Mouse (Mus musculus) heart, adult 2 months (tissue): Measurements from ENCODE around the gene Pappa. TPM values are rescaled to one million over a fixed set of nuclear protein-coding genes. Genes with fewer than 3 reads are reported as not detected.

Source experiments
- DNase-seq, 2 experiments: peaks; one replicate each; pipeline ENCODE4 v3.0.0; 2021
- H3K27ac ChIP-seq: fragments of 200-600 bp; 2 replicates; pipeline ENCODE4 v1.8.1; 2022
- H3K27me3 ChIP-seq: fragments of 200-500 bp; 2 replicates; pipeline ENCODE4 v1.6.1; 2012; ENCODE audit warnings: mild to moderate bottlenecking, low read length, inconsistent platforms, mixed read lengths; ENCODE audit not compliant: control insufficient read depth, insufficient read depth
- H3K36me3 ChIP-seq: fragments of 200-500 bp; 2 replicates; pipeline ENCODE4 v1.6.1; 2012; ENCODE audit warnings: low read length, inconsistent platforms; ENCODE audit not compliant: control insufficient read depth, insufficient read depth
- H3K4me1 ChIP-seq: fragments of 200-500 bp; 2 replicates; pipeline ENCODE4 v1.6.1; 2011; ENCODE audit warnings: low read length; ENCODE audit not compliant: control insufficient read depth, insufficient read depth
- H3K4me3 ChIP-seq: fragments of 200-600 bp; 2 replicates; pipeline ENCODE4 v1.8.1; 2022
- H3K79me2 ChIP-seq: fragments of 200-500 bp; replicated peaks from 2 replicates; pipeline ENCODE4 v1.6.1; 2012; ENCODE audit warnings: mild to moderate bottlenecking, inconsistent platforms, low read length, moderate library complexity, mixed read lengths; ENCODE audit not compliant: control insufficient read depth, insufficient read depth
- H3K9ac ChIP-seq: fragments of 200-500 bp; 2 replicates; pipeline ENCODE4 v1.6.1; 2012; ENCODE audit warnings: low read depth, mild to moderate bottlenecking, control low read depth, inconsistent platforms, low read length, mixed read lengths
- CTCF ChIP-seq: fragments of 200-600 bp; IDR thresholded peaks from 2 replicates; pipeline ENCODE4 v1.8.1; 2022; ENCODE audit warnings: antibody characterized with exemption, mild to moderate bottlenecking, moderate library complexity
- EP300 ChIP-seq: fragments of 200-500 bp; IDR thresholded peaks from 2 replicates; pipeline ENCODE4 v1.6.1; 2011; ENCODE audit warnings: low read depth, low read length, control low read depth; ENCODE audit not compliant: insufficient read depth
- POLR2A ChIP-seq: fragments of 200-500 bp; IDR thresholded peaks from 2 replicates; pipeline ENCODE4 v1.6.1; 2011; ENCODE audit warnings: mild to moderate bottlenecking, low read depth, low read length, control low read depth; ENCODE audit not compliant: insufficient read depth
- WGBS: fragments of 180-500 bp; shearing (Covaris S2); methylation state at CpG from one replicate; pipeline ENCODE4 v1.1.7; 2018; 5-methylcytosine and 5-hydroxymethylcytosine counted together
- intact Hi-C: fragments of 180-260 bp; cut with DNase I; formaldehyde crosslinking; loops from one replicate; pipeline ENCODE4 v1.15.1; 2025
- polyA plus RNA-seq: library from polyadenylated mRNA; depleted of rRNA; stranded (reverse); fragments of >200 nt; gene quantifications from 2 replicates; pipeline ENCODE4 v1.2.3, GENCODE M21; 2012
- total RNA-seq, 2 experiments: library from RNA; stranded (reverse); gene quantifications; 2 replicates each; pipeline ENCODE4 v1.2.3; 2021

The Pappa gene
- total and polyA plus RNA-seq, 3 experiments, result 0.16 to 0.41 (median 0.39) TPM

DNA sequence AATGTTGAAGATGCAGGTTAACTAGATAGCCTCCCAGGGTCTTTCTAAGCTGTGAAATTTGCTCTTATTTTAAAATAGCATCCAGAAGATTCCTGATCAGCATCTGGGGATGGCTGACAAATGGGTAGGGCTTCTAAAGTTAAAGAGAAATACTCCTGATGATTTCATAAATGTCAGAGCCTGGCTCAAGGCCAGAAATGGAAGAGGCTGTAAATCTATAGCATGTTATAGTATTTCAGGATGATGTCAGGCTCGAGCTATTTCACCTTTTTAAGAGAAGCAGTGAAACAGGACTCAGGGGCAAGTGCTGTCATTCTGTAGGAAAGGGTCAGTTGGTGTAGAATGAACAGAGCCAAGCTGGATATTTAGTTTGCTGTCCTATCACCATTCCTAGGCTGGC is 54.2 kb downstream of the Pappa start:
- Histone ChIP-seq H3K4me3 (no peak overlapping the region), H3K79me2 (no peaks in the 10 kb centered on the region), H3K27me3 (no peaks in the 10 kb centered on the region), H3K4me1 (no peaks in the 10 kb centered on the region), H3K9ac (no peak overlapping the region), H3K36me3 (no peaks in the 10 kb centered on the region), H3K27ac (no peak overlapping the region)
- TF ChIP-seq POLR2A, result no peak
- DNase-seq, result no peak
- 17% methylated on average over 1 of the region's 1 CpGs for WGBS
- intact Hi-C loops, result no loop called here

DNA sequence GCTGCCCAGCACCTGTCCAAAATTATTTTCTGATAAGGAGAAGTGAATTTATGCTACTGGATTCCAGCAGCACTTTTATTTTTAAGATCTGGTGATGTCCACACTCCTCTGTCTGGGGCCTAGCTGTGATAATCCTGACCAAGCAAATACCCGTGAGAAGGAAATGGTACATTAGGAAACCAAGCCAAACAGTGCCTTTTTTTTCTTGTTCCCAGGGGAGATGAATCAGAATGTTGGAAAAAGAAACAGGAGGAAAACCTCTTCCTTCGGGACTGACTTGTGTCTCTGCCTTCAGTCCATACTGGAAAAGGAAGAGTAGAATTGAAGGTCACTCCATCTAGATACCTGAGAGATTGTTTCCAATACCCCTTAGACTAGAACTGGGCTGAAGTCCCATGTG is 63.3 kb downstream of the Pappa start:
- Histone ChIP-seq H3K9ac (no peak overlapping the region), H3K27me3 (no peaks in the 10 kb centered on the region), H3K27ac (no peak overlapping the region), H3K79me2 (no peaks in the 10 kb centered on the region), H3K4me1 (no peaks in the 10 kb centered on the region), H3K4me3 (no peak overlapping the region), H3K36me3 (no peaks in the 10 kb centered on the region)
- WGBS, result 28% methylated on average over 2 of the region's 2 CpGs
- TF ChIP-seq POLR2A, result no peak
- no peak for TF ChIP-seq CTCF
- no peak for TF ChIP-seq EP300
- intact Hi-C loops, result no loop called here
- no peak for DNase-seq

DNA sequence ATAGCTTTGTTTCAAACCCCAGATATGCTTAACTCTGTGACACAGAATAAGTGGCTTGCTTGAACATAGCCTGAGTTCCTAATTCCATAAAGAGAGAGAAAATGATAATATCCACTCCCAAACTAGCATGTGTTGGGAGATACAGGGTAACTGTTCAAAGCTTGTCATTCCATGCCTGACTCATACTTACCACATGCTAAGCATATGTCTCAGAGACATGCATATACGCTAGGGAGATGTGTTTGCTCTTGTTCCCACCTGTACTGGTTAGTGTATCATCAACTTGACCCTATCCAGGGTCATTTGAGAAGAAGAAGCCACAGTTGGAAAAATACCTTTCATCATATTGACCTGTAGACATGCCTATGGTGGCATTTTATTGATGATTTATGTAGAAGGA is 63.7 kb downstream of the Pappa start:
- 77% methylated on average over 1 of the region's 1 CpGs for WGBS
- TF ChIP-seq POLR2A, result no peak
- no peak for TF ChIP-seq EP300
- no peak for TF ChIP-seq CTCF
- Histone ChIP-seq H3K79me2 (no peaks in the 10 kb centered on the region), H3K27ac (no peak overlapping the region), H3K4me1 (no peaks in the 10 kb centered on the region), H3K36me3 (no peaks in the 10 kb centered on the region), H3K4me3 (no peak overlapping the region), H3K9ac (no peak overlapping the region), H3K27me3 (no peaks in the 10 kb centered on the region)
- intact Hi-C loops, result no loop called here
- no peak for DNase-seq

DNA sequence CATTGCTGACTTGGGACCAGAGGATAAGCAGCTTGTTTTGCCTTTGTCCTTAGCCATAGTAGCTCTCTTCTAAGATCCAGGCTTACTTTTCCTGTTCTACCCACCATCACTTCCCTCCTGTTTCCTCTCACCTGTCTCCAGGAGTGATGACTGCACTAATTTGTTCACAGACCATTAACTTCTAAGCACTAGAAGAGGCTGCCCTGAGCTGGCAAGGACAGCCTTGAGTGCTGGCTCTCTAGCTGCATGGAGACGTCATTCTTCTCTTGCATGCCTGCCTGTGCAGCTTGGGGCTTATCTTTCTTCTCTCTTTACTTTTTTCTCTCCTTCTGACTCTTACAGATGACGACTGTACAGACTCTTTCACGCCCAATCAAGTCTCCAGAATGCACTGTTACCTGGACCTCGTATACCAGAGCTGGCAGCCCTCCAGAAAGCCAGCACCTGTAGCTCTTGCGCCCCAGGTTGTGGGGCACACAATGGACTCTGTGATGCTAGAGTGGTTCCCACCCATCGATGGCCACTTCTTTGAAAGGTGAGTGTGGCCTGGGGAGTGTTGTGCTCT is 65.0 kb downstream of the Pappa start:
- intact Hi-C loops, result no loop called here
- Histone ChIP-seq H3K4me1 (no peaks in the 10 kb centered on the region), H3K36me3 (no peaks in the 10 kb centered on the region), H3K27me3 (no peaks in the 10 kb centered on the region), H3K9ac (no peak overlapping the region), H3K4me3 (no peak overlapping the region), H3K79me2 (no peaks in the 10 kb centered on the region), H3K27ac (no peak overlapping the region)
- WGBS, result 65% methylated on average over 6 of the region's 6 CpGs
- DNase-seq, result no peak
- TF ChIP-seq EP300 (no peak), POLR2A (no peak), CTCF (no peak)

DNA sequence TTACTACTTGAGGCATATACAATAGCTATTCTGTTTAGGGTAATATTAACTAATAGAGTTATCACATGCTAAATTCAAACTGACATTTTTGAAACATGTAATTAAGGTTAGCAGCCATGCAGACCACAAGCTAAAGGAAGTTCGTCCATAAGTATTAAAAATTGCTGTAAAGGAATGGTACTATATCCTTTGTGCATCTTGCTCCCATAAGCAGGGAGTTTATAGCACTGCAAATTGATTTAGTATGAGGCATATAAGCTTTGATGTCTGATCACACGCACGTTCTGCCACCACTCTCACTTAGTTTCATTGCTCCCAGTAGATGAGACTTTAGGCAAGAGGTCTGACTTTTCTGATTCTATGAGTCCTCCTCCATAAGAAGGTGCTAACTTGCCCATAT is 68.8 kb downstream of the Pappa start:
- 81% methylated on average over 3 of the region's 3 CpGs for WGBS
- DNase-seq, result no peak
- no peaks in the 10 kb centered on the region for H3K27me3 ChIP-seq
- no peaks in the 10 kb centered on the region for H3K36me3 ChIP-seq
- intact Hi-C loops, result no loop called here
- no peak overlapping the region for H3K4me3 ChIP-seq
- TF ChIP-seq EP300 (no peak), CTCF (no peak), POLR2A (no peak)
- H3K4me1 ChIP-seq, result no peaks in the 10 kb centered on the region
- no peaks in the 10 kb centered on the region for H3K79me2 ChIP-seq
- no peak overlapping the region for H3K9ac ChIP-seq
- H3K27ac ChIP-seq, result no peak overlapping the region

DNA sequence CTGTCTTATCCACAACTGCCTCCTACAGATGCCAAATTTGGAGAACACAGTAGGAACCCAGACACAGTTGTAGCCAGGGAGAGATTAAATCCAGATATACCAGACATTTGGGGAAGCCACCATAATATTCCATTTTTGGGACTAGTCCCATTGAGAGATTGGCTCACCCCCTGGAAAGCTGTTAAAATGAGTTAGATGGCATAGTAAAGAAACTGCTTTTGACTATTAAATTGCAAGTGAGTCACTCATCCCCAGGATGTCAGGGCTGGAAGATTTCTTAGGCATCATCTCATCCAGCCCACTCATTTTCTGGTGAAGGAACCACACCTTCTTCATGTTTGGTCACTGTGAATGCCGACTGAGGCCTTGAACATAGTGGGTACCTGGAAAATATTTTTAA is 72.0 kb downstream of the Pappa start:
- TF ChIP-seq POLR2A (no peak), EP300 (no peak), CTCF (no peak)
- 79% methylated on average over 1 of the region's 1 CpGs for WGBS
- Histone ChIP-seq H3K79me2 (no peaks in the 10 kb centered on the region), H3K9ac (no peak overlapping the region), H3K4me3 (no peak overlapping the region), H3K27me3 (no peaks in the 10 kb centered on the region), H3K36me3 (no peaks in the 10 kb centered on the region), H3K27ac (no peak overlapping the region), H3K4me1 (no peaks in the 10 kb centered on the region)
- intact Hi-C loops, result no loop called here
- no peak for DNase-seq

DNA sequence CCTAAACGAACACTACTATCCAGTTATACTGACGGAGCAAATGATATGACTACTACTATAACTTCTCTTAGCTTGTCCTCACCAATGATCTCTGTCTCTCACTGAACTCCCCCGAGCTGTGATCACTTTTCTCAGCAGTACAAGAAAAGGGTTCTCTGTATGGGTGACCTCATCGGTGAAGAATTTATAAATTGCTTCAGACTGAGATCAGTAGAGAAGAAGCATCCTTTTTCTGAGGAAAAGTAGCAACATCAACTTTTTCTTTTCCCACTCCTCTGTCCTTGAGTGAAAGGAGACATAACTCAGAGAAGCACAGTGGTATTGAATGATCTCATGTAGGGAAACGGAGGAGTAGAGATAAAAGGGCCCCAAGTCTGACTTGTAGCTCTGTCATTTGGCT is 79.7 kb downstream of the Pappa start:
- no peak for DNase-seq
- H3K27me3 ChIP-seq, result no peaks in the 10 kb centered on the region
- no peaks in the 10 kb centered on the region for H3K79me2 ChIP-seq
- intact Hi-C loops, result no loop called here
- no peaks in the 10 kb centered on the region for H3K36me3 ChIP-seq
- TF ChIP-seq CTCF, result no peak
- TF ChIP-seq POLR2A, result no peak
- no peak for TF ChIP-seq EP300
- H3K27ac ChIP-seq, result no peak overlapping the region
- H3K4me3 ChIP-seq, result no peak overlapping the region
- H3K9ac ChIP-seq, result no peak overlapping the region
- no peaks in the 10 kb centered on the region for H3K4me1 ChIP-seq
- 59% methylated on average over 5 of the region's 5 CpGs for WGBS
